Mouse (Mus musculus): ENCODE measurements around the gene Arl6ip4.

GRCm38 (mm10) chr5:124095077-124095581 is 20.8 kb upstream of the Arl6ip4 start:
- TF ChIP-seq EP300 (IDR thresholded peaks at IDR 0.05; ENCODE audit: insufficient read depth, low read depth, low read length) = no peak
- TF ChIP-seq CTCF (IDR thresholded peaks at IDR 0.05) = no peak
